Mouse (Mus musculus) testis, postnatal 10 days (tissue): ENCODE measurements around the gene 2310034G01Rik.

Source experiments
- DNase-seq: peaks from one replicate; pipeline ENCODE4 v3.0.0; 2021; ENCODE audit warnings: low spot score

The 2310034G01Rik gene

GRCm38 (mm10) chr19:46357344-46358280, 7.5 kb upstream of the 2310034G01Rik start:
- no peak for DNase-seq

GRCm38 (mm10) chr19:46356701-46357138, 6.6 kb upstream of the 2310034G01Rik start:
- peak; percentile 87 for DNase-seq

DNA sequence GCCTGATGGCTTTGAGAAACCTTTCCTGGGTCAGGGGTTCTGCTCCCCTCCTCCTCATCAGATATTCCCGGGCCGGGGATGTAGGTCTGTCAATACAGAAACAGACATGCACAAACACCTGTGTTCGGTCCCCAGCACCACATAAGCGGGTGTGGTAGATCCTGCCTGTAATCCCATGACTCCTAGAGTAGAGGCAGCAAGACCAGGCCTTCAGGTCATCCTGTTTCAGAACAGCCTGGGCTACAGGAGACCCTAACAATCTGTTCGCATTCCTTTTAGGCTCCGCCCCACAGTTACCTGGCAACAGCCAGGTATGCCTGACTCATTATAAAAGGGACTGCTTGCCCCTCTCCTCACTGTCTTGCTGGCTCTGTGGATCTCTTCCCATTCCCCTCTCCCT, 552 bp downstream of the 2310034G01Rik start:
- no peak for DNase-seq

GRCm38 (mm10) chr19:46348761-46349458, 1.2 kb downstream of the 2310034G01Rik start:
- DNase-seq = peak; percentile 84

- DNase-seq = no peak
Observed at GRCm38 (mm10) chr19:46347936-46348668, 2.0 kb downstream of the 2310034G01Rik start.

GRCm38 (mm10) chr19:46347146-46347545, 3.0 kb downstream of the 2310034G01Rik start:
- no peak for DNase-seq

GRCm38 (mm10) chr19:46344710-46345419, 5.2 kb downstream of the 2310034G01Rik start:
- DNase-seq = no peak

DNA sequence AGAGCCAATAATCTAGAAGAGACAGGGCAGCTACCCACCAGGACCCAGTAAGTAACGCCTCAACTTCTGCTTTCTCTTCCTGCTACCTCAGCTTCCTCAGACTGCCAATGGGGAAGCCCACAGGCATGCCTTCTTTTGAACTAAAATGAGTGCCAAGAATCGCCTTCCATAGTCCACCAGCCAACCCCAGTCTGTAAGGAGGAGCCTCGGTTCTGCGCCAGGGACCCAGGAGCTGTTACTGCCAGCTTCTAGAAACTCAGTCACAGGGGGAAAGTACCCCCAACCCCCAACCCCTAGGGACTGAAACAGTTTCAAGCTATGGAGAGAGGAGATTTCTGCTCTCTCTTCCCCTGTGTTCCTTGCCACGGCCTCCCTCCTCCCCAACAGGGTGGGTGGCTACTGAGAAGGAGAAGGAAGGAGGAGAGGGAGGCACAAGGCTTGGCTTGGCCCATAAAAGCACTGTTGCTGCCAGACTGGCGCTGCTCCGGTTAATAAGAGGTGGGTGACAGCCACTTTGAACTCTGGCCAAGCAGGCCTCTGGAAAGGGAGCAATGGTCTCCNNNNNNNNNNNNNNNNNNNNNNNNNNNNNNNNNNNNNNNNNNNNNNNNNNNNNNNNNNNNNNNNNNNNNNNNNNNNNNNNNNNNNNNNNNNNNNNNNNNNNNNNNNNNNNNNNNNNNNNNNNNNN, 10.7 kb downstream of the 2310034G01Rik start:
- DNase-seq = peak; percentile 73

- no peak for DNase-seq
Observed at GRCm38 (mm10) chr19:46338942-46339286, 11.2 kb downstream of the 2310034G01Rik start.

GRCm38 (mm10) chr19:46338331-46338936, 11.7 kb downstream of the 2310034G01Rik start, which contains the start of gene Cuedc2:
Gene Cuedc2, minus strand, starts transcription at chr19:46338702.
- peak; percentile 96 for DNase-seq

DNA sequence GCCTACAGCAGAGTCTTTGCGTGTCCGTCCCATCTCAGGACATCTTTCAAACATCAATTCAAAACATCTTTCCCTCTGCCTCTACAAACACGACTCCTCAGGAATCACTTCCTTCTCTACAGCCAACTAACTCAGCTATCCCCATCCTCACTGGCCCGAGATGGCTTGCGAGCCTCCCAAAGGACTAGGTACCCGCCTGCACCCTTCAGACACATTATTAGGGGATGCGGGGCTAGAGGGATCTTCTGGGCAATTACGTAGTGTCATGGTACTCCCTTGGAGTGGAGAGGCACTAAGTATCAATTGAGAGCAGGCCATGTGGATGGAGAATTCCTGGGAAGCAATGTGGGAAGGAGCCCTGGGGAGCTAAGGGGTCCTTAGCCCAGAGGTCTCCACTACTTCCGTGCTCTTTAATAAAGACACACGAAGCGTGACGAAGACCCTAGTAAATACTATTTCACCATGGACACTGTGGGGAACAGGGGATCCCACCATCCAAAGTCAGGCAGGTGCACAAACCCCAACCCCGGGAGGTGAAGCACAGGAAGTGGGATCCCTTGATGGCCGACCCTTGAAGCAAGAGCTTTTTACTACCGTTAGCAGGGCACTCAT, 12.3 kb downstream of the 2310034G01Rik start:
- DNase-seq = no peak

GRCm38 (mm10) chr19:46333906-46334305, 16.2 kb downstream of the 2310034G01Rik start:
- no peak for DNase-seq

GRCm38 (mm10) chr19:46332721-46333339, 17.3 kb downstream of the 2310034G01Rik start:
- DNase-seq = no peak

- DNase-seq = no peak
Observed at GRCm38 (mm10) chr19:46331936-46332335, 18.2 kb downstream of the 2310034G01Rik start.

- no peak for DNase-seq
Observed at GRCm38 (mm10) chr19:46331326-46331725, 18.8 kb downstream of the 2310034G01Rik start.

GRCm38 (mm10) chr19:46330696-46331095, 19.4 kb downstream of the 2310034G01Rik start:
- DNase-seq = peak; percentile 45

DNA sequence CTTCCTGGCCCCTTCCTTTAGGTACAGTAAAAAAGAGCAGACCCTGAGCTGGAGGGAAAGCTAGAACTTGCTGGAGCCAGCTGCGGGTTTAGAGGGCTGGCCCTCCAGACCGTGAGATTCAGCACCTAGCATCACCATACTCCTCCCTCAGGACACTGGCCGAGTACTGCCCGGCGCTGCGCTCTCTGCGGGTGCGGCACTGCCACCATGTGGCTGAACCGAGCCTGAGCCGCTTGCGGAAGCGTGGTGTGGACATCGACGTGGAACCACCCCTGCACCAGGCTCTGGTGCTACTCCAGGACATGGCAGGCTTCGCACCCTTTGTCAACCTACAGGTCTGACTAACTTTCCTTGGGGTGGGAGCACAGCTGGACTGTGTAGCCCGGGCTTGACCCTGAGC, 20.2 kb downstream of the 2310034G01Rik start:
- DNase-seq = peak; percentile 90

DNA sequence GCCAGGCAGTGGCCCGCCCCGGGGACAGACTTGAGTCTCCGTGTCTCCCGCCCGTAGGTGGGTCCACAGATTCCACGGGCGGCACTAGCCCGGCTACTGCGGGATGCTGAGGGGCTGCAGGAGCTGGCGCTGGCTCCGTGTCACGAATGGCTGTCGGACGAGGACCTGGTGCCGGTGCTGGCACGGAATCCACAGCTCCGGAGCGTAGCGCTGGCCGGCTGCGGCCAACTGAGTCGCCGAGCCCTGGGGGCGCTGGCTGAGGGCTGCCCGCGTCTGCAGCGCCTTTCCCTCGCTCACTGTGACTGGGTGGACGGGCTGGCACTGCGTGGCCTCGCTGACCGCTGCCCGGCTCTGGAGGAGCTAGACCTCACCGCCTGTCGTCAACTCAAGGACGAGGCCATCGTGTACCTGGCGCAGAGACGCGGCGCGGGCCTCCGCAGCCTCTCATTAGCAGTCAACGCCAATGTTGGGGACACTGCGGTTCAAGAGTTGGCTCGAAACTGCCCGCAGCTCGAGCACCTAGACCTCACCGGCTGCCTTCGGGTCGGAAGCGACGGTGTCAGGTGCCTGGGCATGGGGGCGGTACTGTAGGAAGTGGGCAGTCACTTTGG, 21.0 kb downstream of the 2310034G01Rik start:
- no peak for DNase-seq
